Mouse (Mus musculus) liver, embryonic 14.5 days (tissue): ENCODE results near the gene Gm10260.

Experiments
- CTCF ChIP-seq: IDR thresholded peaks from 2 replicates; pipeline ENCODE4 v1.5.1; 2016; ENCODE audit warnings: antibody characterized with exemption, low read depth, control low read depth
- EP300 ChIP-seq: IDR thresholded peaks from 2 replicates; pipeline ENCODE4 v1.6.1; 2016; ENCODE audit warnings: antibody characterized with exemption, low read depth

GRCm38 (mm10) chr13:97750851-97751381, 9.5 kb downstream of the Gm10260 start:
- TF ChIP-seq EP300 (no peak), CTCF (no peak)
